Mouse (Mus musculus) neural tube, embryonic 15.5 days (tissue): ENCODE results near the gene Gm10959. TPM values are rescaled to one million over a fixed set of nuclear protein-coding genes. Genes with fewer than 3 reads are reported as not detected.
"Not testable (repeated sequence)": the region's sequence is repeated elsewhere in the genome, so short reads cannot be mapped to it uniquely, and the experiment has no call there.

Source experiments
- ATAC-seq: fragments of 200-750 bp; cut with Nextera tagmentation; 2 replicates; pipeline ENCODE4 v1.8.0; 2017; ENCODE audit warnings: mild to moderate bottlenecking, moderate TSS enrichment, moderate library complexity; ENCODE audit not compliant: low FRiP score
- H3K27ac ChIP-seq: fragments of 300-500 bp; sonication (generic); replicated peaks from 2 replicates; pipeline ENCODE4 v1.5.1; 2015; ENCODE audit warnings: mild to moderate bottlenecking, inconsistent platforms
- H3K27me3 ChIP-seq: fragments of 300-500 bp; sonication (generic); replicated peaks from 2 replicates; pipeline ENCODE4 v1.6.1; 2015; ENCODE audit warnings: inconsistent platforms
- H3K36me3 ChIP-seq: fragments of 300-500 bp; sonication (generic); 2 replicates; pipeline ENCODE4 v1.6.1; 2015; ENCODE audit warnings: inconsistent platforms
- H3K4me1 ChIP-seq: fragments of 300-500 bp; sonication (generic); 2 replicates; pipeline ENCODE4 v1.6.1; 2015; ENCODE audit warnings: inconsistent platforms
- H3K4me2 ChIP-seq: fragments of 300-500 bp; sonication (generic); 2 replicates; pipeline ENCODE4 v1.6.1; 2015; ENCODE audit warnings: inconsistent platforms, mild to moderate bottlenecking, moderate library complexity
- H3K4me3 ChIP-seq: fragments of 300-500 bp; sonication (generic); replicated peaks from 2 replicates; pipeline ENCODE4 v1.5.1; 2015; ENCODE audit warnings: mild to moderate bottlenecking, inconsistent platforms
- H3K9ac ChIP-seq: fragments of 300-500 bp; sonication (generic); replicated peaks from 2 replicates; pipeline ENCODE4 v1.6.1; 2015; ENCODE audit warnings: mild to moderate bottlenecking, inconsistent platforms
- H3K9me3 ChIP-seq: fragments of 300-500 bp; sonication (generic); replicated peaks from 2 replicates; pipeline ENCODE4 v1.6.1; 2016; ENCODE audit warnings: inconsistent platforms
- WGBS: fragments of 180-500 bp; shearing (Covaris S2); methylation state at CpG from one replicate; pipeline ENCODE4 v1.1.7; 2015; ENCODE audit warnings: mixed read lengths; 5-methylcytosine and 5-hydroxymethylcytosine counted together
- polyA plus RNA-seq: library from polyadenylated mRNA; unstranded; fragments of >200 nt; fragmentation: Nextera tagmentation; extraction: Ambion mirVana; gene quantifications from 2 replicates; pipeline ENCODE4 v1.2.1, GENCODE M21; 2015

Gm10959 gene
- not detected in 2 replicates for polyA plus RNA-seq

- H3K4me3 ChIP-seq = no peak within 1 kb of the TSS
- no peak within 1 kb of the TSS for H3K9ac ChIP-seq
- no peaks in the 10 kb centered on the region for H3K9me3 ChIP-seq
- H3K4me1 ChIP-seq = peaks cover 3% of the 10 kb centered on the region; the same call in 1 of the 2 replicates
- WGBS = 82% methylated on average over 8 of the region's 8 CpGs
- no peak for ATAC-seq
- H3K36me3 ChIP-seq = no peaks in the 10 kb centered on the region
- no peak within 1 kb of the TSS for H3K4me2 ChIP-seq
- H3K27me3 ChIP-seq = no peaks in the 10 kb centered on the region
- H3K27ac ChIP-seq = no peak within 1 kb of the TSS
Observed at GRCm38 (mm10) chr3:122919260-122919659, at the start of gene Gm10959. Gm10959 (minus strand) TSS chr3:122919360.

GRCm38 (mm10) chr3:122968391-122968790 is 49.2 kb upstream of the Gm10959 start:
- H3K4me1 ChIP-seq = no peaks in the 10 kb centered on the region
- H3K4me3 ChIP-seq = no peak overlapping the region
- H3K36me3 ChIP-seq = 0 out of 2 replicates have a peak, but pooled peaks cover 3% of the 10 kb centered on the region
- ATAC-seq = no peak
- 88% methylated on average over 9 of the region's 9 CpGs for WGBS
- no peaks in the 10 kb centered on the region for H3K27me3 ChIP-seq
- no peak overlapping the region for H3K27ac ChIP-seq
- no peak overlapping the region for H3K9ac ChIP-seq
- no peak overlapping the region for H3K4me2 ChIP-seq
- H3K9me3 ChIP-seq = no peaks in the 10 kb centered on the region

GRCm38 (mm10) chr3:122964301-122964700 is 45.1 kb upstream of the Gm10959 start:
- Histone ChIP-seq H3K36me3 (peaks cover 9% of the 10 kb centered on the region), H3K27ac (no peak overlapping the region), H3K9me3 (no peaks in the 10 kb centered on the region), H3K4me3 (no peak overlapping the region), H3K4me1 (no peaks in the 10 kb centered on the region), H3K27me3 (no peaks in the 10 kb centered on the region), H3K4me2 (no peak overlapping the region), H3K9ac (no peak overlapping the region)
- 88% methylated on average over 5 of the region's 5 CpGs for WGBS
- ATAC-seq = no peak

- H3K27me3 ChIP-seq = no peaks in the 10 kb centered on the region
- 86% methylated on average over 2 of the region's 2 CpGs for WGBS
- no peaks in the 10 kb centered on the region for H3K9me3 ChIP-seq
- H3K36me3 ChIP-seq = peaks cover 21% of the 10 kb centered on the region
- no peak overlapping the region for H3K27ac ChIP-seq
- H3K4me1 ChIP-seq = no peaks in the 10 kb centered on the region
- H3K4me3 ChIP-seq = no peak overlapping the region
- ATAC-seq = no peak
- H3K9ac ChIP-seq = no peak overlapping the region
- H3K4me2 ChIP-seq = no peak overlapping the region
Observed at GRCm38 (mm10) chr3:122950129-122950528, 31.0 kb upstream of the Gm10959 start.

- no peak for ATAC-seq
- 80% methylated on average over 6 of the region's 6 CpGs for WGBS
Observed at GRCm38 (mm10) chr3:122943387-122943890, 24.3 kb upstream of the Gm10959 start.

GRCm38 (mm10) chr3:122939215-122939614 is 20.1 kb upstream of the Gm10959 start:
- no peaks in the 10 kb centered on the region for H3K9me3 ChIP-seq
- 94% methylated on average over 2 of the region's 2 CpGs for WGBS
- H3K27me3 ChIP-seq = no peaks in the 10 kb centered on the region
- no peak overlapping the region for H3K4me2 ChIP-seq
- peaks cover 5% of the 10 kb centered on the region; the same call in 1 of the 2 replicates for H3K36me3 ChIP-seq
- ATAC-seq = no peak
- no peaks in the 10 kb centered on the region for H3K4me1 ChIP-seq
- no peak overlapping the region for H3K4me3 ChIP-seq
- H3K27ac ChIP-seq = no peak overlapping the region
- H3K9ac ChIP-seq = no peak overlapping the region

More at GRCm38 (mm10) chr3:122943387-122943890, 24.3 kb upstream of the Gm10959 start:
- no peak overlapping the region for H3K4me2 ChIP-seq
- H3K27ac ChIP-seq = no peak overlapping the region
- no peak overlapping the region for H3K4me3 ChIP-seq
- no peaks in the 10 kb centered on the region for H3K4me1 ChIP-seq
- H3K36me3 ChIP-seq = peaks cover 3% of the 10 kb centered on the region; the same call in 1 of the 2 replicates
- H3K9me3 ChIP-seq = no peaks in the 10 kb centered on the region
- no peaks in the 10 kb centered on the region for H3K27me3 ChIP-seq
- H3K9ac ChIP-seq = no peak overlapping the region

GRCm38 (mm10) chr3:122937176-122937575 is 18.0 kb upstream of the Gm10959 start:
- H3K4me1 ChIP-seq, H3K9me3 ChIP-seq, H3K27ac ChIP-seq, ATAC-seq, H3K27me3 ChIP-seq, H3K9ac ChIP-seq, H3K4me3 ChIP-seq, H3K4me2 ChIP-seq: not testable (repeated sequence)
- WGBS = 82% methylated on average over 13 of the region's 13 CpGs
- H3K36me3 ChIP-seq = peaks cover 14% of the 10 kb centered on the region; the same call in 1 of the 2 replicates

- peaks cover 14% of the 10 kb centered on the region; the same call in 1 of the 2 replicates for H3K36me3 ChIP-seq
- no peaks in the 10 kb centered on the region for H3K9me3 ChIP-seq
- no peak for ATAC-seq
- WGBS = 90% methylated on average over 1 of the region's 1 CpGs
- no peak overlapping the region for H3K27ac ChIP-seq
- H3K4me3 ChIP-seq = no peak overlapping the region
- no peaks in the 10 kb centered on the region for H3K27me3 ChIP-seq
- H3K4me1 ChIP-seq = no peaks in the 10 kb centered on the region
- H3K9ac ChIP-seq = no peak overlapping the region
- no peak overlapping the region for H3K4me2 ChIP-seq
Observed at GRCm38 (mm10) chr3:122932466-122932865, 13.3 kb upstream of the Gm10959 start.

- Histone ChIP-seq H3K4me3 (no peak overlapping the region), H3K27ac (no peak overlapping the region), H3K9me3 (no peaks in the 10 kb centered on the region), H3K36me3 (peaks cover 10% of the 10 kb centered on the region; the same call in 1 of the 2 replicates), H3K9ac (no peak overlapping the region), H3K4me2 (no peak overlapping the region), H3K27me3 (no peaks in the 10 kb centered on the region), H3K4me1 (peaks cover 14% of the 10 kb centered on the region)
- WGBS = 92% methylated on average over 6 of the region's 6 CpGs
- ATAC-seq = no peak
Observed at GRCm38 (mm10) chr3:122929723-122930122, 10.6 kb upstream of the Gm10959 start.

GRCm38 (mm10) chr3:122924009-122924914 is 5.1 kb upstream of the Gm10959 start, which contains the start of gene 1810037I17Rik:
1810037I17Rik (plus strand) TSS chr3:122924203.
- no peaks in the 10 kb centered on the region for H3K9me3 ChIP-seq
- no peaks in the 10 kb centered on the region for H3K27me3 ChIP-seq
- no peaks in the 10 kb centered on the region for H3K36me3 ChIP-seq
- peak within 1 kb of the TSS; percentile 58 for H3K4me3 ChIP-seq
- peak; percentile 99 for ATAC-seq
- H3K27ac ChIP-seq = peak within 1 kb of the TSS; percentile 84
- H3K4me1 ChIP-seq = peaks cover 17% of the 10 kb centered on the region
- H3K4me2 ChIP-seq = peak within 1 kb of the TSS; percentile 60
- 1% methylated on average over 62 of the region's 68 CpGs for WGBS
- peak within 1 kb of the TSS; percentile 67 for H3K9ac ChIP-seq

- Histone ChIP-seq H3K4me2 (peak overlapping the region; percentile 60), H3K4me1 (peaks cover 17% of the 10 kb centered on the region), H3K4me3 (no peak overlapping the region), H3K27ac (no peak overlapping the region), H3K27me3 (no peaks in the 10 kb centered on the region), H3K36me3 (no peaks in the 10 kb centered on the region), H3K9me3 (no peaks in the 10 kb centered on the region), H3K9ac (no peak overlapping the region)
- no peak for ATAC-seq
- WGBS = 72% methylated on average over 7 of the region's 7 CpGs
Observed at GRCm38 (mm10) chr3:122923147-122923546, 4.0 kb upstream of the Gm10959 start.
